Mouse (Mus musculus) megakaryocyte, adult 5-6 weeks (primary cell): ENCODE results near the gene Ranbp1. TPM values are rescaled to one million over a fixed set of nuclear protein-coding genes. Genes with fewer than 3 reads are reported as not detected.
"Not testable (repeated sequence)": the region's sequence is repeated elsewhere in the genome, so short reads cannot be mapped to it uniquely, and the experiment has no call there.

Source experiments
- ATAC-seq: 2 replicates; pipeline ENCODE4 v1.8.0; 2016; ENCODE audit warnings: mild to moderate bottlenecking, inconsistent platforms; ENCODE audit not compliant: poor library complexity, severe bottlenecking
- total RNA-seq, 2 experiments: library from RNA; stranded (forward) in 1 of 2; stranded (reverse) in 1 of 2; fragments of 153-499, 151-499 nt in 1 of 2; fragments of 221-1000, 200-1000 nt in 1 of 2; gene quantifications; 2 replicates each; pipeline versions ENCODE4 v1.2.3 to v1.2.4; 2015 to 2017

The Ranbp1 gene
- total RNA-seq, 2 experiments from 2014 or later: 251 to 262 TPM

DNA sequence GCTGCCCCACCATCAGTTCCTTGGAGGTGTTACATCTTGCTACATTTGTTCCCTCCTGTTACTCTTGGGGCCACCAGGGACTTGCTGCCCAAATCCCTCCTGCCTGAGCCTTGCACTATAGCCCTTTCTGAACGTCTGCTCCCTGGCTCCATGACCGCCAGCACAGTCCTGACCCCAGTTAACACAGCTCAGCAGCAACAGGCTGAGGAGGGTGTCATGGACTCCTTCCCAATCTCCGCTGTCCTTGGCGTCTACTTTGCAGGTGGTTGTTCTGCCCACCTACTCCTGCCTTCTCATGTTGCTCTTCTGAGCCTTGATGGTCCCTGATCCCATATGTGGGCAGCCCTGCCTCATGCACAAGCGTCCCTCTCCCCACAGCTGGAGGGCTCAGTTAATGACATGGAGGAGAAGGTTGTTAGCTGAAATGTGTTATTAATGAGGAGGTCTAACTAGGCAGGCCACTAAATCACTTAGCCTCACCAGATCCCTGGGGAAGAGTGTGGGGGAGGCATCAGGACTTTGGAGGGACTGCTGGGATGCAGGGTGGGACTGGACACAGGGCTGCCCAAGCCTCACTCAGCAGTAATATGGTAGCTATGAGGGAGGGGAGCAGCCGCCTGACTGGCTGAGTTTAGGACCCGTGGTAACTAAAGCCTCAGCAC lies 45.0 kb downstream of the Ranbp1 start:
- no peak for ATAC-seq

GRCm38 (mm10) chr16:18202061-18202460 lies 46.5 kb downstream of the Ranbp1 start:
- ATAC-seq: peak; percentile 57

- ATAC-seq: no peak
Measured at GRCm38 (mm10) chr16:18201620-18202019, 46.9 kb downstream of the Ranbp1 start.

DNA sequence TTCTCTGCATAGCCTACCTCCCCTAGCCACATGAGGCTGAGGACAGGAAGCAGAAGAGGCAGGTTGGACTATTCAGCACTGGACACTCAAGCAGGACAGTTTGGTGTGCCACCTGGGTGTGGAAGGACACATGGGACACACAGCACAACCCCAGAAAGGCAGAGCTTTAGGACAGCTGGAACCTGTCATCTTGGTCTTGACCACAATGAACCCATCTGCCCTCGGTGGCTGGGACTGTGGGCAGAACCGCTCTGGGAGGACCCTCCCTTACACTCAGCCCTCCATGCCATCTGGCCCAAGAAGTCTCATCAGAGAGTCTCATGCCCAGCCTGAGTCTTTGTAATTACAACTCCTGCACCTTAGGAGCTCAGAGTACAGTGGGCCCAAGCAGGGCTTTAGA lies 48.5 kb downstream of the Ranbp1 start:
- no peak for ATAC-seq

DNA sequence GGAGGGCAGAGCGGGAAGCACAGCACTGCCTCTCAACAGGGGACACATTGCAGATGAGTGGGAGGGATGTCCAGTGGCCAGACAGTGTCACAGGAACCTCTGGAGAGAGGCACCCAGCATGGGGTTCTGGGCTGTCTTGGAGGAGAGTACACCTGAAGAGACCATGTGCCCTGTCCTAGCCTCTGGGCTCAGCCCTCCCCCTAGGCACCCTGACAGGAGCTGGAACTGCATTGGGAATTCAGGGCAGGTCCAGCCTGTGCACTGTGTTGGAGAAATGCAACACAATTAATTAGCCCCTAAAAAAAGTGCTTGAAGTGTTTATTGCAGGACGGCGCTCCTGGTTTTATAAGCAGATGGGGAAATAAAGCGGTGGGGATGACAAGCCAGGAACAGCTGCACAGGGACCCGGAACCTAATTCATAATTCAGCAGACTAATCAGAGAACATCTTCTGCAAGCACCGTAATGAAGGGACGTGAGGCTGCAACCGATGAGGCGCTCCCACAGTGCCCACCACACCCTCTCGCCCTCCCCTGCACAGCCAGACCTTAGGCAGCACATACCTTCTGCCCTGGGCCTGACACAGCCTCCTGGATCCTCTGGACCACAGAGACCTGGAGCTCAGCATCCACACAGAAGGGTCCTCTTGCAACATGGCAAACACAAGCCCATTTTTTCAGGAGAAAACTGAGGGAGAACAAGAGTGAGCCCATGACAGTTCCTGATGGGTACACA lies 50.0 kb downstream of the Ranbp1 start:
- no peak for ATAC-seq

DNA sequence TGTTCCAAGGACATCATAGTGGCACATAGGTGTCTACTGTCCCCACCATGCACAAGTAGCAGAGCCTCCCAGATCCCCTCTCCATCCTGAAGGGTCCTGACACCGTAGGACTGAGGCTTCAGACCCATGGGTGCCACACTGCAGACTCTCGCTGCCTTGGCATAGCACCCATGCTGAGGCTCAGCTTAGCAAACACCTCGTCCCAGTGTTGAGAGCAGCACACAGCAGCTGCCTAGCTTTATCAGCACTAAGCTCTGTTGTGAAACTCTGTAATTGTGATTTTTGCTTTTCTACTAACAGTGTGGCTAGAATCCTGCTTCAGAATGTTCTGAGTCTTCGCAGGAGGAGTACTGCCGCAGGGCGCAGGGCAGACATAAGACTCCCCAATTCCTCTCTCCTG lies 50.7 kb downstream of the Ranbp1 start:
- ATAC-seq: no peak

- not testable (repeated sequence) for ATAC-seq
Measured at GRCm38 (mm10) chr16:18195561-18195960, 53.0 kb downstream of the Ranbp1 start.

DNA sequence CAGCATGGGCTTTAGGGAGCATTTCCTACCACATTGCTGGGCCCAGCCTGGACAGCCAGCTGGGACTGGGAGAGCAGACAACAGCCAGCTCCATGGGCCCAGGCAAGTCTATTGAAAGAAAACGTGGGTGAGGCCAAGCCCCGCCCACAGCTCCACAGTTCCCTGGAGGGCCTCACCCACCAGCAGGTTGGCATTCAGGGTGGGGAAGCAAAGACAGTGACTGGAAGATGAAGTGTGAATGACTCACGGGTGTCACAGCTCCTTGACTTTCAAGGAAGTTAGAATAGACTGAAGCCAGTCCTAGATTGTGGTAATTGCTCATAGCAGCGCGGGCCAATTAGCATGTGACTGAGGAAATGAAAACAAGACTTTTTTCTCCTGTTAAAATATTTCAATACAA lies 53.5 kb downstream of the Ranbp1 start:
- ATAC-seq: peak; percentile 90

- no peak for ATAC-seq
Measured at GRCm38 (mm10) chr16:18194208-18194985, 54.1 kb downstream of the Ranbp1 start.

DNA sequence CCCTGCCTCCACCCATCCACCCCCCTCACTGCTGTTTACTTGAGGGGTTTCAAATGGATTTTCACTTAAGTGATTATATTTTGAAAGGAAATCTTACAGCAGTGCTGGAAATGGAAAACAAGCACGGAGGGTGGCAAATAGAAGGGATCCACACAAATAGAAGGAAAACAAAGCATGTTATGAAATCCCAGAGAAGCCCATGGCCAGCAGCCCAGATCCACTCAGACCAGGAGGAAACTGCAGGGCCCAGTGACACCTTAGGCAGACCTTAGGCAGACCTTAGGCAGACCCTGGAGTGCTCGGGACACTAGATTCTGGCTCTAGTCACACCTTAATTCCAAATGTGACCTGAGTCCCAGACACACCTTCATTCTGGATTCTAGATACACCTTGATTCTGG lies 57.5 kb downstream of the Ranbp1 start:
- ATAC-seq: no peak

Other genes starting within 250 kb of the Ranbp1 start
- gene Dgcr6, start 195.9 kb downstream of the Ranbp1 start, total RNA-seq (2015): 9.8 and 11.4 TPM in 2 replicates
- gene Dgcr6, start 195.9 kb downstream of the Ranbp1 start, total RNA-seq (2017): 3.4 and 7.9 TPM in 2 replicates
- gene Prodh, start 158.5 kb downstream of the Ranbp1 start, total RNA-seq (2015): 1.3 and 2.2 TPM in 2 replicates
- gene Prodh, start 158.5 kb downstream of the Ranbp1 start, total RNA-seq (2017): 5.7 and 9.8 TPM in 2 replicates
- 0.36 and 0.85 TPM in 2 replicates for gene Rtn4r, start 121.1 kb downstream of the Ranbp1 start, total RNA-seq (2015)
- 0.26 TPM in 1 of 2 replicates, not detected in the other for gene Rtn4r, start 121.1 kb downstream of the Ranbp1 start, total RNA-seq (2017)
- not detected in 2 replicates for gene Ccdc188, start 30.9 kb downstream of the Ranbp1 start, total RNA-seq (2015)
- gene Ccdc188, start 30.9 kb downstream of the Ranbp1 start, total RNA-seq (2017): not detected in 2 replicates
- gene Zdhhc8, start 13.6 kb downstream of the Ranbp1 start, total RNA-seq (2015): 5.1 and 5.8 TPM in 2 replicates
- 2.2 and 4.0 TPM in 2 replicates for gene Zdhhc8, start 13.6 kb downstream of the Ranbp1 start, total RNA-seq (2017)
- gene Trmt2a, start 53 bp downstream of the Ranbp1 start, total RNA-seq (2015): 62.8 and 73.1 TPM in 2 replicates
- gene Trmt2a, start 53 bp downstream of the Ranbp1 start, total RNA-seq (2017): 48.8 and 69.0 TPM in 2 replicates
- gene Gm49776, start 9.6 kb upstream of the Ranbp1 start, total RNA-seq (2015): not detected in 2 replicates
- gene Gm49776, start 9.6 kb upstream of the Ranbp1 start, total RNA-seq (2017): not detected in 2 replicates
- gene Dgcr8, start 40.5 kb upstream of the Ranbp1 start, total RNA-seq (2015): 23.3 and 32.1 TPM in 2 replicates
- 33.2 and 40.2 TPM in 2 replicates for gene Dgcr8, start 40.5 kb upstream of the Ranbp1 start, total RNA-seq (2017)
- gene Tango2, start 99.4 kb upstream of the Ranbp1 start, total RNA-seq (2015): 27.2 and 27.4 TPM in 2 replicates
- 5.7 and 11.8 TPM in 2 replicates for gene Tango2, start 99.4 kb upstream of the Ranbp1 start, total RNA-seq (2017)
- 0.38 and 0.68 TPM in 2 replicates for gene Arvcf, start 99.5 kb upstream of the Ranbp1 start, total RNA-seq (2015)
- gene Arvcf, start 99.5 kb upstream of the Ranbp1 start, total RNA-seq (2017): 1.5 and 3.0 TPM in 2 replicates
- 10.3 and 11.8 TPM in 2 replicates for gene Txnrd2, start 177.7 kb upstream of the Ranbp1 start, total RNA-seq (2015)
- gene Txnrd2, start 177.7 kb upstream of the Ranbp1 start, total RNA-seq (2017): 7.0 and 9.3 TPM in 2 replicates
- gene Comt, start 178.1 kb upstream of the Ranbp1 start, total RNA-seq (2015): 37.8 and 40.8 TPM in 2 replicates
- 40.1 and 43.8 TPM in 2 replicates for gene Comt, start 178.1 kb upstream of the Ranbp1 start, total RNA-seq (2017)
- gene Gnb1l, start 250.0 kb upstream of the Ranbp1 start, total RNA-seq (2015): 1.7 and 4.6 TPM in 2 replicates
- 0.20 and 3.5 TPM in 2 replicates for gene Gnb1l, start 250.0 kb upstream of the Ranbp1 start, total RNA-seq (2017)